Mouse (Mus musculus): ENCODE measurements around the gene Nsg2.

DNA sequence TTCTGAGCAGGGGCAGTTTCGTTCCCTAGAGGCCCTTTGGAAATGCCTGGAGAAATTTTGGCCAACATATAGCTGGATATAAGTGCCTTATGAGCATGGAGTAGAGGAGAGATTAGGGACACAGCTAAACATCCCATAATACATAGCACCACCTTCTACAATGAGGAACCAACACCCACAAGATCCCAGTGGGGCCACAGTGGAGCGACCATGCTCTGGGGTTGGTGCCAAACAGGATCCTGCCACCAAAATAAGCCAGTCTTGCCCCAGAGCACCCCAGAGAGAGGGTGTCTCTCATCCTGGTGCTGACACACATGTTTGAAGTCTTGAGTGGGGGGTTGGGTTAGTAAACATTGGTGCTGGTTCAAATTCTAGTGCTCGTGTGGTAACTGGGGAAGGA, 28.3 kb downstream of the Nsg2 start:
- TF ChIP-seq CTCF (IDR thresholded peaks at IDR 0.05; ENCODE audit: control insufficient read depth, insufficient read depth, low read length) (no peak), POLR2A (IDR thresholded peaks at IDR 0.05; ENCODE audit: borderline replicate concordance, control insufficient read depth, low read depth, low read length) (no peak)
